Mouse (Mus musculus): ENCODE results near the gene Scn8a.

Scn8a gene

DNA sequence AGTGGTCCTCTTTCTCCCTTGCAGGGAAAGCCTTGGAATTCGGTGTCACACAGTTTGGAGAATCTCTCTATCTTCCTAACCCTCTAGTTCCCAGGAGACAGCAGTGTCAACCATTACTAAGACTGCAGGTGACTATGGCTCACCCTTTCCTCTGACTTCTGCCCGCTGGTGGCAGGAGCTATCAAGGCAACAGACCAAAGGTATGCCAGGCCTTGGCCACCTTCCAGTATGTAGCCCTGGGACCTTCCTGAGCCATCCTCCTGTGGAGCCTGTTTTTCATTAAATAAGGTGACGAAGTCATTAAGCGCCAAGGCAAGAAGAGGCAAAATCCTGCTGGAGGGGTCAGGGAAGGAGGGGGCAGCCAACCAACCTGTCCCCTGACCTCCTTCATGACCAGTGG lies 205.5 kb downstream of the Scn8a start:
- peak; percentile 85 for DNase-seq

- DNase-seq: peak; percentile 35
Observed at GRCm38 (mm10) chr15:101075656-101076055, 206.0 kb downstream of the Scn8a start.

GRCm38 (mm10) chr15:101076071-101077000 lies 206.7 kb downstream of the Scn8a start:
- DNase-seq: peak; percentile 54

- peak; percentile 42 for DNase-seq
Observed at GRCm38 (mm10) chr15:101077001-101077812, 207.5 kb downstream of the Scn8a start.

GRCm38 (mm10) chr15:101077813-101078730 lies 208.4 kb downstream of the Scn8a start, which contains the start of gene Fignl2:
Gene Fignl2 (minus strand): TSS chr15:101078567.
- peak; percentile 42 for DNase-seq

DNA sequence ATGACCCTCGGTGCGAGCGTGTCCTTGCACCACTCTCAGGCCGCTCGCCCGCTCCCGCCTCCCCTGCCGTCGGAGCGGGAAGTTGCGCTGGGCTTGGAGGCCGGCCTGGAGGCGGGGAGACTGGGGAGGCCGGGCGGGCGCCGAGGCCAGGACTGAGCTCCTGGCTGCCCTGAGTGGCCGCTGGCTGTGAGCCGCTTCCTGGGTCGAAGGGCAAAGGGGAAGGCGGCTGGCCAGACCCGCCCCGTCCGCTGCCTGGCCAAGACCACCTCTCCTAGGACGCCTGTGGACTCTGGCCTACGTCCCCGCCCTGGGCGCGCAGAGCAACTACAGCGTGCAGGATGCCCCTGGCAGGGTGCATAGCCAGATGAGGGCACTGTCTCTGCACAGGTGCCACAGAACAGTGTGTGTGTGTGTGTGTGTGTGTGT lies 209.1 kb downstream of the Scn8a start:
- DNase-seq: peak; percentile 98

DNA sequence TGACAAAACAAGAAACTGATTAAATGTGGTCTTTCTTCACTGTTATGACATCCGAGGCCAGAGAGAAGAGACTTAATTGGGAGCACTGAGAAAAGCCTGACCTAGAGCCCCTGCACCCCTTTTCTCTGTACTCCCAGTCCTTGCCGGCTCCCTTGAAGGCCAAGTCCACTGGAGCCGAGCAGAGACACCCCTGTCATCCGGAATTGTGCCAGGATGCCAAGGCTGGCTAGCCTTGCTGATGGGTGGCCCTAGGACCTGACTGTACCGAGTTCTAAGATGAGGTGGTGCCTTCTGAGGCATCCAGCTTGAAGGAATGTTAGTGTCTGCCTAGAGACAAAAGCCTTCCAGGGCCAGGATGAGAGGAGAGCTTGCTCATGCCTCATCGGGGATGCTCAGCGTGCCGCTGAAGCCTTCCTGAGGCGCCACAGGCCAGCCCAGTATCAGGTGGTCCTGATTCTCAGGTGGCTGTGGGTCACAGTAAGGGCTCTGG lies 210.4 kb downstream of the Scn8a start:
- peak; percentile 18 for DNase-seq

DNA sequence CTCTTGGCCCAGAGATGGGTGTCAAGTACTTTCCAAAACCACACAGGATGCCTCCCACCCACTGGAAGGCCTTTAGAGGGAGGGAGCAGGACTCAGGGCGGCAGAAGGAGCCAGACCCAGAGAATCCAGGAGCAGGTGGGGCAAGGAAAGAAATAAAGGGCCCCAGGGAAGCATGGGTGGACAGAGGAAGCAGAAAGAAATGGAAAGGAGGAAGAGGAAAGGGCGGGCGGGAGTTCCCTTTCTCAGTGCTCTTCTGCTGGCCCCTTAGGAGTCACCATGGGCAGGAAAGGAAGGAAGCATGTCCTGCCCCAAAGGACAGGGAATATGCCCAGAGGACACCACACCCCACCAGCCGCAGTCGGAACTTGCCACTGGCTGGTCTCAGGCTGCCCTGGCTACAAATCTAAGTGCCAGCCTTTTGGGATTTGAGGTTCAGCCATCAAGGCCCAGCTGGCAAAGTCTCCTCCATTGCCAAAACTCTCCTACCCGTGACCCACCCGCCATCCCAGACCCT lies 211.4 kb downstream of the Scn8a start:
- no peak for DNase-seq

GRCm38 (mm10) chr15:101082236-101082635 lies 212.6 kb downstream of the Scn8a start:
- no peak for DNase-seq

GRCm38 (mm10) chr15:101084499-101084898 lies 214.8 kb downstream of the Scn8a start:
- DNase-seq: peak; percentile 21

DNA sequence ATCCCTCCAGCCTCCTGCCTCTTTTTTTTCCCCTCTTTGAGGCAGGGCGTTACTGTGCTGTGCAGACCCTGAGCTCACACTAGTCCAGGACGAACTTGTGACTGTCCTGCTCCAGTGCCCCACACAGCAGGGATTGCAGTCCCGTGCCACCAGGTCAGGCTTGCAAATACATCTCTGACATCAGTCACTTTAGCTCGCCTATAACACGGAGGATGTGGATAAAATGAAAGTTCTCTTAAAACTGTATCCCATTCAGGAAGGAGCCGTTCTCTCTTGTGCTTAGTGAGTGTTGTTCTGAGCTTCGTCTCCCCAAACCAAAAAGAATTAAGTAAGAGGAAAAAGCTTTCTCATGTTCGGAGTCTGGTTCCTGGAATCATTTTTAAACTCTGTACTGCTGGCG lies 216.8 kb downstream of the Scn8a start:
- no peak for DNase-seq

DNA sequence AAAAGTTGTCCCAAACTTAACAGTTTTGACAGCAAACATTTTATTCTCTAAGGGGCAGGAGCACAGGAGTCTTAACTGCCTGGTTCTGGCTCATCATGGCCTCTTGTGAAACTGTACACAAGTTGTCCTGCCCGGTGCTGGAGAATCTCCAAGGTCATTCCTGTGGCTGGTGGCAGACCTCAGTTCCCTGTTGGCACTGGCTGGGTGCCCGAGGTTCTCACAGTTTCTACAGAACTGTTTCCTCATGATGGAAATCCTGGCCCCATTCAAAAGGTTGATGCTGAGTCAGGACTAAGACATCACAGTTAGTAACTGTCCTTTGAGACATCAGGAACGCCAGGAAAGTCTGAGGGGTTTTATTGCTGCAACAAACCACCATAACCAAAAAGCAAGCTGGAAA lies 217.3 kb downstream of the Scn8a start:
- DNase-seq: peak; percentile 71

GRCm38 (mm10) chr15:101088291-101088690 lies 218.6 kb downstream of the Scn8a start:
- no peak for DNase-seq

GRCm38 (mm10) chr15:101091551-101091950 lies 221.9 kb downstream of the Scn8a start:
- DNase-seq: no peak

GRCm38 (mm10) chr15:101092121-101092828 lies 222.6 kb downstream of the Scn8a start:
- DNase-seq: peak; percentile 41

- peak; percentile 88 for DNase-seq
Observed at GRCm38 (mm10) chr15:101092829-101093648, 223.4 kb downstream of the Scn8a start.

DNA sequence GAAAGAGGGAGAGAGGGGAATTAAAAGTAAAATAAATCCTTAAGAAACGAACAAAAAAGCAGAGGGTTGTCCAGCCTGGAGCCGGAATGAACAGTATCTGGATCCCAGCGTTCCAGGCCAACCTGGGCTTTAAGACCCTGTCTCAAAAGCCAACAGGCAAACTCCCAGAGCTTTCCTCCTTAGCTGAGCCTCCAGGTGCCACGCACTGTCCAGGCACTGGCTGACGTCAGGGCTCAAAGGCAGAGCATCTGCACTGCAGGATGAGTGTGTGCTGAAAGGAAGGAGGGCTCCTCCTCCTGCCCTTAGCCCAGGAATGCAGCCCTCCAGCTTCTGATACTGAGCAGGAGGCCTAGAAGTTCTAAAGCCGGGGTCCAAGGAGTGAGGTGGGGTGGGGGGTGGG lies 224.3 kb downstream of the Scn8a start:
- DNase-seq: no peak

- no peak for DNase-seq
Observed at GRCm38 (mm10) chr15:101094979-101095378, 225.3 kb downstream of the Scn8a start.

GRCm38 (mm10) chr15:101095392-101095791 lies 225.7 kb downstream of the Scn8a start:
- no peak for DNase-seq
